Mouse (Mus musculus) brain, embryonic 14.5 days (tissue): ENCODE results near the gene Clpx.

Experiments used
- CTCF ChIP-seq: fragments of 200-500 bp; IDR thresholded peaks from 2 replicates; pipeline ENCODE4 v1.5.1; 2012; ENCODE audit warnings: inconsistent platforms, mild to moderate bottlenecking, moderate library complexity, borderline replicate concordance; ENCODE audit not compliant: insufficient read depth, insufficient read length; ENCODE audit errors: extremely low read depth
- POLR2A ChIP-seq: fragments of 200-500 bp; IDR thresholded peaks from 2 replicates; pipeline ENCODE4 v1.6.1; 2012; ENCODE audit warnings: mild to moderate bottlenecking, inconsistent platforms, borderline replicate concordance; ENCODE audit not compliant: poor library complexity, insufficient read depth, insufficient read length, severe bottlenecking; ENCODE audit errors: extremely low read depth

GRCm38 (mm10) chr9:65283301-65283700, 10.8 kb upstream of the Clpx start:
- TF ChIP-seq CTCF (peak; percentile 70; the same call in 1 of the 2 replicates), POLR2A (no peak)
